ENCODE assay signal across 8 mouse cellular contexts in the genomic region with DNA sequence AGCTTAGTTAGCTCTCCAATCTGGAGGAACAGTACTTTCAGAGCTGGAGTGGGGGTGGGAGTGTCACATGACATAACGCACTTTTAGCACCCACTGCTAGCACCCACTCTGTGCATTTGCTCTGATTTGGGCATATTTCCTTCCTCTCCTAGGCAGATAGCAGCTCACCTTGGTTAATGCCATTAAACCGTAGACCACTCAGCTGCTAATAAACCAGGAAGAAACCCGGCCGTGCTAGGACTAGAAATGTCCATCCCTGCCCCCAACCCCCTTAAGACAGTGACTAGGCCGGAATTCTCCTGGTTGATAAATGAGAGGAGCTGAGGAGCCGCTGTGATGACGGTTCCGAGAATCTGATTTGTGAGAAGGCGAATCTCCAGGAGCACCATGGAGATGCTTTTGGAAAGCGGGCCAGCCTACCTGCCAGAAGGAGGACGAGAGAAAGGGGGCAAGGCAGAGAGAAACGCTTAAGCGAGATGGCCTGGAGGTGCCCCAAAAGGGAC. TPM values are rescaled to one million over a fixed set of nuclear protein-coding genes. Genes with fewer than 3 reads are reported as not detected.
A peak's percentile ranks its signal among the peaks of the same experiment; 100 is the strongest.
DNase-seq lines count a peak whose midpoint lies in the region; ATAC-seq and TF ChIP-seq lines count a peak whose summit lies in the region.

Gene Sptbn2 (plus strand): TSS at position 70 of the 503 bp plus-strand sequence.

- H3K4me3 ChIP-seq in cerebellum, adult 2 months (replicated peaks; ENCODE audit: insufficient read depth, low read depth, low read length) = peak within 1 kb of the TSS; percentile 99
- H3K4me3 ChIP-seq in neural tube, embryonic 14.5 days (ENCODE audit: low read depth, low read length) = peak within 1 kb of the TSS; percentile 82

- peak; percentile 78 for DNase-seq in heart, adult 11 months
- DNase-seq in heart, adult 8-10 months (ENCODE audit: low spot score) = no peak
- DNase-seq in cerebellum, adult 2 months = peak in 1 of 2 experiments; percentile 82
- DNase-seq in frontal cortex, postnatal 10 days (ENCODE audit: low spot score in 2 of 2) = peak; percentile 51 to 78
- DNase-seq in left cerebral cortex, adult 9 months (ENCODE audit: low spot score in 2 of 2) = peak; percentile 84 to 87
- DNase-seq in T-cell, adult 2 months (ENCODE audit: low spot score) = no peak
- DNase-seq in kidney, postnatal 14 days = no peak

- peaks cover 15% of the 10 kb centered on the region for H3K4me1 ChIP-seq in cerebellum, adult 2 months (ENCODE audit: control insufficient read depth, insufficient read depth, low read length)
- peaks cover 14% of the 10 kb centered on the region; the same call in 1 of the 2 replicates for H3K4me1 ChIP-seq in neural tube, embryonic 14.5 days (ENCODE audit: control insufficient read depth, insufficient read depth, low read length)

- ATAC-seq in neural tube, embryonic 14.5 days (ENCODE audit: low read depth) = 0 out of 2 replicates have a peak, but pooled peaks have one; percentile 36

- H3K4me2 ChIP-seq in neural tube, embryonic 14.5 days (ENCODE audit: low read depth, low read length) = peak within 1 kb of the TSS; percentile 73

- no peak for TF ChIP-seq CTCF in cerebellum, adult 2 months (IDR thresholded peaks at IDR 0.05; ENCODE audit: borderline replicate concordance, insufficient read depth, low read depth, low read length)

- peak within 1 kb of the TSS; percentile 98 for H3K27ac ChIP-seq in cerebellum, adult 2 months (ENCODE audit: insufficient read depth, low read length)
- H3K27ac ChIP-seq in neural tube, embryonic 14.5 days (ENCODE audit: low read depth, low read length) = peak within 1 kb of the TSS; percentile 94

- peak; percentile 11; the same call in 1 of the 2 replicates for TF ChIP-seq POLR2A in cerebellum, adult 2 months (IDR thresholded peaks at IDR 0.05; ENCODE audit: borderline replicate concordance, insufficient read depth, low read length)

- H3K27me3 ChIP-seq in cerebellum, adult 2 months (ENCODE audit: control insufficient read depth, insufficient read depth, low read length) = no peaks in the 10 kb centered on the region
- no peaks in the 10 kb centered on the region for H3K27me3 ChIP-seq in neural tube, embryonic 14.5 days (ENCODE audit: control insufficient read depth, insufficient read depth, low read length)

- 5% methylated on average over 13 of the region's 13 CpGs for WGBS in cerebellum, adult 2 months
- WGBS in neural tube, embryonic 14.5 days = 4% methylated on average over 13 of the region's 13 CpGs

- peak within 1 kb of the TSS; percentile 97 for H3K9ac ChIP-seq in neural tube, embryonic 14.5 days (replicated peaks; ENCODE audit: low read depth, low read length)

- H3K9me3 ChIP-seq in neural tube, embryonic 14.5 days (ENCODE audit: control insufficient read depth, low read length) = no peaks in the 10 kb centered on the region

- H3K36me3 ChIP-seq in neural tube, embryonic 14.5 days (ENCODE audit: control insufficient read depth, insufficient read depth, low read length) = no peaks in the 10 kb centered on the region

RNA-seq across cellular contexts. Expression of gene Sptbn2, which starts in this region (rescaled TPM):
- under 1 TPM; 0.22 to 0.91 (median 0.50) TPM for total RNA-seq in heart, adult 8-10 months (2022)
- polyA plus RNA-seq in cerebellum, adult 2 months (2012; rRNA removed) = 132 and 147 TPM in 2 replicates
- polyA plus RNA-seq in neural tube, embryonic 14.5 days (2014; fragmentation: Nextera tagmentation; extraction: Ambion mirVana) = 34.7 and 44.2 TPM in 2 replicates

Comparison
In these comparisons a context has a peak if more than half of its experiments do, and no peak if none do; other contexts are left out.
1. DNase-seq: peak in heart, adult 11 months (single experiment), frontal cortex, postnatal 10 days (2 of 2) and left cerebral cortex, adult 9 months (2 of 2); none in heart, adult 8-10 months (single experiment), T-cell, adult 2 months (single experiment) and kidney, postnatal 14 days (single experiment).